Mouse (Mus musculus): ENCODE measurements around the gene Prodh2.

GRCm38 (mm10) chr7:30520856-30521255 lies 27.4 kb downstream of the Prodh2 start:
- no peak for TF ChIP-seq POLR2A (IDR thresholded peaks at IDR 0.05; ENCODE audit: low read depth, low read length)
- TF ChIP-seq CTCF (conservative IDR thresholded peaks at IDR 0.05; ENCODE audit: insufficient read depth, insufficient read length, low read depth, low read length): no peak
